Mouse (Mus musculus) kidney, adult 11 months (tissue): ENCODE measurements at regions not wholly inside any gene's neighbourhood (a gene's known extent, or its start where the extent isn't known, plus 50 kb on each side); places are given as distances from the start of the nearest gene placed in this dataset.

Experiments
- DNase-seq: peaks from one replicate; pipeline ENCODE4 v3.0.0; 2022

- DNase-seq = no peak
These were observed 77.6 kb downstream of the Cd200 start for GRCm38 (mm10) chr16:45331236-45331635.

GRCm38 (mm10) chr16:45330298-45330697 lies 78.6 kb downstream of the Cd200 start:
- DNase-seq = peak; percentile 20

DNA sequence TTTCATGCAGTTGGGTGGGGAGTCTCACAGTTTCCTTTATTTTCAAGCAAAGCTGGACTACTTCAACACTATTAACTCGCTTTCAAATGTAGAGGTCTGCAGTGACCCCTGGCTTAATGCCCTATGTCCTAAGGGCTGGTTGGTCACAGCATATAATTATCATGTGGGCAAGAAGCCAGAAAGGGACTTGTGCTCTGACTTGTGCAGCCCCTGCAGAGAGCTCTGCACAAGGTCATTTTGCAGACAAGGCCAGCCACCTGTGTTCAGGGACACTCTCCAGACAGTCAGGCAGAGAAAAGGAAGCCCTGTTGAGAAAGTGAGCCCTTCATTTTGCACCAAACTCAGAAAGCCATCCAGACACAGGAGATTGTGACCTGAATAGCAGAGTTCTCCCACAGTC lies 79.1 kb downstream of the Cd200 start:
- peak; percentile 74 for DNase-seq

DNA sequence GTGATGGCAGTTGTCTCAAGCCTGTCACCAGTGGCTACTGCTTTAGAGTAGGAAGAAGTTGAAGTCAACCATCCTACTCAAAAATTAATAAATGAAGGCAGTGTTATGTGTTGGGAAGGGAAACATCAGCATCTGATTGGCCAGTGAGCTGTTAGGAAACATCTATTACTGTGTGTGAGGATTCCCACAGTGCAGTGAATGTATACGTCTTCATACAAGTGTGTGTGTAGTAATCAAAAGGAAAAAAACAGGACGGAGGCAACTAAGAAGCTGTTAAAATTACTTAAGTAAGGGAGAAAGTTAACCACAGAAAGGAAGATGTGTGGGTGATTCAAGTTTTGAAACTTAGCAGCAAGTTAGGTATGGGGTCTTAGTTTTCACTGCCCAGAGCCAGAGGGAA lies 81.8 kb downstream of the Cd200 start:
- no peak for DNase-seq

GRCm38 (mm10) chr16:45311479-45311878 lies 87.4 kb downstream of the Btla start:
- no peak for DNase-seq
